Mouse (Mus musculus): ENCODE measurements around the gene Psmg4. TPM values are rescaled to one million over a fixed set of nuclear protein-coding genes. Genes with fewer than 3 reads are reported as not detected.

Gene Psmg4
- polyA plus RNA-seq, 1 experiment: 30.1 TPM

DNA sequence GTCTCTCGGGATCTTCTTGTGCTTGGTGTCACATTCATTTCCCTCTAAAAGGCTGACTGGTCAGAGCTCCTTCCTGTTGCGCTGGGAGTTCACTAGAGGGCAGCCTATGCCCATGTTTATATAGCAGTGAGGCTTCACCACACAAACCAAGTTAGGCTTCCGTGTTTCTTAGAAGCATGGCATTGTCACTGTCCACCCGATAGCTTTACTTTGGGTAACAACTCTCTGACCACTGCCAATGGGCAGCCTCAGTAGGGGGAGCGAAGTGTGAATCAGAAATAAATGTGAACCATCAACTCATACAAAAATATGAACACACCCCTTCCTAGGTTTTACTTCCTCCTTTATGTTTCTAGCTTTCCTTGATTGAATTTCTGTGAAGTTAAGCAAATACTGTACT is 24.8 kb downstream of the Psmg4 start:
- peak overlapping the region; percentile 47; the same call in 1 of the 2 replicates for H3K27ac ChIP-seq (ENCODE audit: insufficient read depth, low read depth, low read length)

DNA sequence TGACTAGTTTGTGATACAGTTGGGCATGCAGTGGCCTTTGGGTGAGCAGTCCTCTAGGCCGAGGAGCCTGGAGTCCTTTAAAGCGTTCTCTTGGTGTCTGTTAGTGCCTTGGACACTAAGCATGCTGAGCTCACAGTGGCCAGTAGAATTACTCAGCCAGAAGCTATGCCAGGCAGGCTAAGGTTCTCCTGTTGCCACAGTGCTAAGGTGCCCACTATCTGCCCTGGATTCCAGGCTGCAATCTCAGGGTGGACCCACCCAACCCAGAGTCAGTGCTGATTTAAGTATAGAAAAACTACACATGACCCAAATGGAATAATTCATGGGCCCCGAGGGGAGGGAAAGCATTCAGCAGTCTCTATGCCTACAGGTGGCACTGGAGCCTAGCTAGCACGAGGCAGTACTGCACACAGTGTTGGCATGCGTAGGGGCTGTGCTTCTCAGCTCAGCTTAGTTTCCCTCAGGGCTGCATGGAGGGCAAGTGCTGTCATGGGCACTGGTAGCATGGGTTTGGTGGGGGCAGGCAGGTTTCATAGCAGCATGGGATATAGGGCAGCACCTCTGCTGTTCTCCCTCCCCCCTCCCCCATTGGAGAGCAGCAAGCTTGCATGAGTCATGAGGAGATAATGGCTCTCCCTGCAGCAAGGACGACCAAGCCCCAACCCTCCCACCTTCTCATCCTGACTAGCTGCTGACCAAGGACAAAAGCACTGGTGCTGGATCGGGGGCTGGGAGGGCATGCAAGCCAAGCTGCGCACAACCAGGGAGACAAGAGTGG is 29.8 kb downstream of the Psmg4 start:
- Histone ChIP-seq H3K27ac (ENCODE audit: insufficient read depth, low read depth, low read length) (no peak overlapping the region), H3K4me3 (ENCODE audit: insufficient read depth, low read length) (no peak overlapping the region)

More for the DNA sequence above, 24.8 kb downstream of the Psmg4 start:
- Histone ChIP-seq H3K4me1 (ENCODE audit: control insufficient read depth, insufficient read depth, low read length) (peaks cover 6% of the 10 kb centered on the region), H3K4me3 (ENCODE audit: insufficient read depth, low read length) (peak overlapping the region; percentile 44)
- TF ChIP-seq POLR2A (IDR thresholded peaks at IDR 0.05; ENCODE audit: borderline replicate concordance, low read depth, low read length) (no peak), CTCF (IDR thresholded peaks at IDR 0.05; ENCODE audit: low read depth, low read length) (peak; percentile 93)

GRCm38 (mm10) chr13:34193384-34193783 is 30.6 kb downstream of the Psmg4 start:
- Histone ChIP-seq H3K4me1 (ENCODE audit: control insufficient read depth, insufficient read depth, low read length) (peaks cover 3% of the 10 kb centered on the region), H3K27ac (ENCODE audit: insufficient read depth, low read depth, low read length) (no peak overlapping the region), H3K4me3 (ENCODE audit: insufficient read depth, low read length) (no peak overlapping the region)
- TF ChIP-seq POLR2A (IDR thresholded peaks at IDR 0.05; ENCODE audit: borderline replicate concordance, low read depth, low read length) (no peak), CTCF (IDR thresholded peaks at IDR 0.05; ENCODE audit: low read depth, low read length) (no peak)

More for the DNA sequence above, 29.8 kb downstream of the Psmg4 start:
- H3K4me1 ChIP-seq (ENCODE audit: control insufficient read depth, insufficient read depth, low read length): peaks cover 6% of the 10 kb centered on the region
- TF ChIP-seq POLR2A (IDR thresholded peaks at IDR 0.05; ENCODE audit: borderline replicate concordance, low read depth, low read length) (no peak), CTCF (IDR thresholded peaks at IDR 0.05; ENCODE audit: low read depth, low read length) (no peak)

DNA sequence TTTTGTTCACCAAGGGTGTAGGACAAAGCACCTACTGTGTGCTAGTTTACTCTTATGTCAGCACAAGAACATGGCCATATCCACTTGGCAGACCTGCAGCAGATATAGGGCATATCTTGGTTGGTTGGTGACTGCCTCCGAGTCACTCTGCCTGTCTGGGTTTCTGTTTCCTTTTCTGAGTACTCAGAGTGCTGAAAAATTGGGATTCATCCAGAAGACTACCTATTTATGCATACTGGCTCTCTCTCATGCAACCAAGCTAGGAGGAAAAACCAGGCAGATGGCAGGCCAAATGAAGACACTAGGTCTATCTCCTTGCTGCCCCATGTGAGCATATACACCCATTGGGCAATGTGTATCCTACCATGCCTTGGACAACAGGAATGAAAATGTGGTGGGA is 32.9 kb downstream of the Psmg4 start:
- TF ChIP-seq CTCF (IDR thresholded peaks at IDR 0.05; ENCODE audit: low read depth, low read length): no peak
- TF ChIP-seq POLR2A (IDR thresholded peaks at IDR 0.05; ENCODE audit: borderline replicate concordance, low read depth, low read length): no peak
- Histone ChIP-seq H3K4me1 (ENCODE audit: control insufficient read depth, insufficient read depth, low read length) (no peaks in the 10 kb centered on the region; the same call in 1 of the 2 replicates), H3K4me3 (ENCODE audit: insufficient read depth, low read length) (no peak overlapping the region), H3K27ac (ENCODE audit: insufficient read depth, low read depth, low read length) (no peak overlapping the region)

- Histone ChIP-seq H3K27ac (ENCODE audit: insufficient read depth, low read depth, low read length) (no peak overlapping the region), H3K4me1 (ENCODE audit: control insufficient read depth, insufficient read depth, low read length) (no peaks in the 10 kb centered on the region), H3K4me3 (ENCODE audit: insufficient read depth, low read length) (no peak overlapping the region)
- TF ChIP-seq POLR2A (IDR thresholded peaks at IDR 0.05; ENCODE audit: borderline replicate concordance, low read depth, low read length) (no peak), CTCF (IDR thresholded peaks at IDR 0.05; ENCODE audit: low read depth, low read length) (no peak)
These were observed 42.5 kb downstream of the Psmg4 start for GRCm38 (mm10) chr13:34205216-34205615.

DNA sequence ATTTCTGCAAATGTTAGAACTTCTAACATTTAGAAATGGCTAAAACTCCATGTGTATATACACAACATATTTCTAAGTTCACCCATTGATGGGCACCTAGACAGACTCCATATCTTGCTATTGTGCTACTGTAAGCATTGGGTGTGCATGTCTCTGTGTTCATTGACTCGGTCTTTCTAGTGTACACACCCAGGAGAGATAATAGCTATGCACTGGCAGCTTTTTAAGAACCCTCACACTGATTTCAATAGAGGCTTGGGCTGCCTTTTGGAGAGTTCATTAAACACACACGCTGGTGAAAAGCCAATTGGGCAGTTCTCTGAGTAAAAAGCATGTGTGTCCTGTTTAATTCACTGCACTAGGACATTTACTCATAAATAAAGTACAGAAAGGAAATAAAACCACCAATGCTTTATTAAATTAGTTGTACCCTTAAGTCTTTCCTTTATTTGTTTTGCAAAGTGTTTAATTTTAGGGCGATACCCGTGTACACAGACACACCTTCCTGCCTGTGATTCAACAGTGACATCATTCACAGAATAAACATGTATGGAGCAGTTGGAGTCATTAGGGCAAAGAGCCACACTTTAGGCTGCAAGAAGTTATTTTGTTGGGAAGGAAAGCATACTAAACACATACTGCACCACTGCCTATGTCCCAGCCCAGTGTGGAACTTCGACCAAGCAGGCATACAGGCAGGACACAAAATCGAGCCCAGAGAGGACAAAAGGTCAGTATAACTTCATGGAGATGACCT is 45.1 kb downstream of the Psmg4 start:
- Histone ChIP-seq H3K4me3 (ENCODE audit: insufficient read depth, low read length) (no peak overlapping the region), H3K4me1 (ENCODE audit: control insufficient read depth, insufficient read depth, low read length) (no peaks in the 10 kb centered on the region), H3K27ac (ENCODE audit: insufficient read depth, low read depth, low read length) (no peak overlapping the region)
- no peak for TF ChIP-seq CTCF (IDR thresholded peaks at IDR 0.05; ENCODE audit: low read depth, low read length)
- TF ChIP-seq POLR2A (IDR thresholded peaks at IDR 0.05; ENCODE audit: borderline replicate concordance, low read depth, low read length): no peak

DNA sequence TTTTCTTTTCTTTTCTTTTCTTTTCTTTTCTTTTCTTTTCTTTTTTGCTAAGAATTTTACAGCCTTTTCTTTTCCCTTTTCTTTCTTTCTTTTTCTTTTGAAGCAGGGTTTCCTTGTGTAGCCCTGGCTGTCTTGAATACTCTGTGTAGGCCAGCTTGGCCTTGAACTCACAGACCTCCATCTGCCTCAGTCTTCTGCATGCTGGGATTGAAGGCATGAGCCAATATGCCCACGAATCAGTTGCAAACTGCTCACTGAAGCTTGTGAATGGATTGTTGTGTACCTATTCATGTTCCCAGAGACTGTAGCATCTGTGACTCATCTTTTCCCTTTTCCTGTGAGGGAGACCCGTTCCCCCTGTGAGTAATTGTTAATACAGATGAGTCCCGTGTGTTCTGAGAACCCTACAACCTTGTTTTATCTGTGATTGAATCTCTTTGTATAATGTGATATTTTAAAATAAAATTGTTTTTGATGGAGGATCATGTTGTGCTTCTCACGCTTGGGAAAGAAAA is 48.6 kb downstream of the Psmg4 start:
- H3K27ac ChIP-seq (ENCODE audit: insufficient read depth, low read depth, low read length): no peak overlapping the region

GRCm38 (mm10) chr13:34212735-34213212 is 50.0 kb downstream of the Psmg4 start:
- H3K27ac ChIP-seq (ENCODE audit: insufficient read depth, low read depth, low read length): no peak overlapping the region
- TF ChIP-seq POLR2A (IDR thresholded peaks at IDR 0.05; ENCODE audit: borderline replicate concordance, low read depth, low read length) (no peak), CTCF (IDR thresholded peaks at IDR 0.05; ENCODE audit: low read depth, low read length) (no peak)

More for the DNA sequence above, 48.6 kb downstream of the Psmg4 start:
- no peak for TF ChIP-seq CTCF (IDR thresholded peaks at IDR 0.05; ENCODE audit: low read depth, low read length)
- Histone ChIP-seq H3K4me3 (ENCODE audit: insufficient read depth, low read length) (no peak overlapping the region), H3K4me1 (ENCODE audit: control insufficient read depth, insufficient read depth, low read length) (no peaks in the 10 kb centered on the region)

DNA sequence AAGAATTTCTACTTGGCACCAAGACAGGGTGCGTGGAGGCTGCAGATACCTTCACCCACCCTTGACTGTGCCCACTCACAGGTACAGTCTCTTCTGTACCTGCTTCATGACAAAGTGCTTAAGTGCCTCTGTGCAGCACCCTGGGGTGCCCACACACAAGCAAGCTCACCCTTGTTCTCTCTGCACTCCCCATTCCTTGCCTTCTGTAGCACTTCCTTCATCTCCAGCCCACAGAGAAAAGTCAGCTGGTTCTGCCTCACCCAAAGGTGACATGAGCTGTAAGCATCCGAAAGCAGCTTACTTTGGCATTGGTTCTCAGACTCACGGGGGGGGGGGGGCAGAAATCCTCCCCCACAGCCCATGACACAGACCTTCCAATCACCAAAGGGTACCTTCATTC is 52.1 kb downstream of the Psmg4 start:
- no peak for TF ChIP-seq POLR2A (IDR thresholded peaks at IDR 0.05; ENCODE audit: borderline replicate concordance, low read depth, low read length)
- TF ChIP-seq CTCF (IDR thresholded peaks at IDR 0.05; ENCODE audit: low read depth, low read length): no peak
- H3K4me3 ChIP-seq (ENCODE audit: insufficient read depth, low read length): no peak overlapping the region

More at GRCm38 (mm10) chr13:34212735-34213212, 50.0 kb downstream of the Psmg4 start:
- no peaks in the 10 kb centered on the region for H3K4me1 ChIP-seq (ENCODE audit: control insufficient read depth, insufficient read depth, low read length)
- no peak overlapping the region for H3K4me3 ChIP-seq (ENCODE audit: insufficient read depth, low read length)

More for the DNA sequence above, 52.1 kb downstream of the Psmg4 start:
- no peak overlapping the region for H3K27ac ChIP-seq (ENCODE audit: insufficient read depth, low read depth, low read length)
- H3K4me1 ChIP-seq (ENCODE audit: control insufficient read depth, insufficient read depth, low read length): no peaks in the 10 kb centered on the region

All from bone marrow macrophage, adult 2 months (primary cell).